Comparison of ENCODE assay signal across 15 mouse cellular contexts in the genomic region with DNA sequence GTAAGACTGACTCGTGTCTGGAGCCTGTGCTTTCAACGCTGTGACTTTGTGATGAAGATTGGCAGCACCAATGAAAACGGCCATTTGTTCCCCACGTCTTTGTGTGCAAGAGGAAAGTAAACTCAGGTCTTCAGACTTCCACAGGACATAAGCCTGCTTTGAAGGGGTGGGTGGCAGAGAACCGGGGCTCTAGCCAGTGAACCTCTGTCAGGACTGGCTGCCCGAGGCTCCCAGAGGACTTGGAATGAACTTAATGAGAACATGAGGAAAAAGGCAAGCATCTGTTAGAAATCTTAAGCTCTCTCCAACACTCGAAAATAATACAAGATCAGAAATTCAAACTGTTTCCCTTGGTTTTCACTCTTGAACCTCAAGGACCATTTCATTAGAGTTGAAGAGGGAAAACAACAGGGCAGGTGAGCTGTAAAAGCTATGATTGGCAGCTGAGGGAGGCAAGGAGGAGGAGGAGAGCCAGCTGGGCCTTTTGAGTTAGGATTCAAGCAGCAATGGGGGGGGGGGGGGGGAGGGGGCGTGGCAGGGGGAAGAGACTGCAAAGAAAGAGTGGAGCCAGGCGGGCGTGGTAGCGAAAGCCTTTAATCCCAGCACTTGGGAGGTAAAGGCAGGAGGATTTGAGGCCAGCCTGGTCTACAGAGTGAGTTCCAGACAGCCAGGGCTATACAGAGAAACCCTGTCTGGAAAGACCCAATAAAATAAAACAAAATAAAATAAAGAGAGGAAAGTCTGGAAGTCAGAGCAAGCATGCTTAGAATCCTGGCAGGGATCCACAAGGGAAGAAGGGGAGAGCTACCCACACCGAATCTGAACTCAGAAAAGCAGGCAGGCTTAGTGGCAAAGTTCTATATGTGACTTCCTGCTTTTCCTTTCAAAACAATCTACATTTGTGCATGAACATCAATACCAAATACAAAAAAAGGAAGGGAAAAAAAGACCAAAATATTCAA. TPM values are rescaled to one million over a fixed set of nuclear protein-coding genes. Genes with fewer than 3 reads are reported as not detected.
A peak's percentile ranks its signal among the peaks of the same experiment; 100 is the strongest.
DNase-seq lines count a peak whose midpoint lies in the region; ATAC-seq lines count a peak whose summit lies in the region.
"Had no signal": no experiment of that assay in that cellular context is flagged by ENCODE, and none has a peak within 500 bp of the region (broad histone marks: within the 10 kb centered on the region; RNA-seq: fewer than 3 reads in every experiment).

No protein-coding gene starts in this region.

- ATAC-seq in midbrain, embryonic 12.5 days (ENCODE audit: low FRiP score, low read depth) = peak; percentile 75
- no peak for ATAC-seq in midbrain, embryonic 15.5 days (replicated peaks)
- peak; percentile 10; the same call in 1 of the 2 replicates for ATAC-seq in embryonic facial prominence, embryonic 13.5 days (ENCODE audit: insufficient number of reproducible peaks, insufficient read depth, low FRiP score, low TSS enrichment, low read depth)
- ATAC-seq in limb, embryonic 12.5 days (ENCODE audit: insufficient number of reproducible peaks, insufficient read depth, low FRiP score, low TSS enrichment, low read depth) = peak; percentile 47; the same call in 1 of the 2 replicates
- no peak; the same call in 1 of the 2 replicates for ATAC-seq in midbrain, embryonic 14.5 days (ENCODE audit: low FRiP score, low TSS enrichment)
- ATAC-seq in liver, embryonic 11.5 days (replicated peaks; ENCODE audit: low FRiP score) = no peak

- peak overlapping the region; percentile 56 for H3K27ac ChIP-seq in midbrain, embryonic 12.5 days (replicated peaks)
- no peak overlapping the region for H3K27ac ChIP-seq in midbrain, embryonic 15.5 days
- peak overlapping the region; percentile 74 for H3K27ac ChIP-seq in embryonic facial prominence, embryonic 13.5 days
- H3K27ac ChIP-seq in limb, embryonic 12.5 days = peak overlapping the region; percentile 81
- H3K27ac ChIP-seq in midbrain, embryonic 14.5 days (replicated peaks; ENCODE audit: low read depth, low read length) = no peak overlapping the region
- H3K27ac ChIP-seq in liver, embryonic 11.5 days (ENCODE audit: low read depth, low read length) = no peak overlapping the region

- DNase-seq in midbrain, embryonic 14.5 days = peak; percentile 37
- DNase-seq in liver, embryonic 11.5 days (ENCODE audit: low spot score) = no peak
- no peak for DNase-seq in layer of hippocampus, adult 8-10 months (ENCODE audit: low spot score in 2 of 2)
- DNase-seq in layer of hippocampus, postnatal 14 days (ENCODE audit: low spot score in 2 of 2) = no peak
- DNase-seq: adrenal gland, postnatal 36 days; cerebellum, adult 9-11 months; heart, postnatal 36 days; kidney, postnatal 36 days; right cerebral cortex, postnatal 14 days had no signal

- peaks cover 27% of the 10 kb centered on the region for H3K36me3 ChIP-seq in midbrain, embryonic 12.5 days
- H3K36me3 ChIP-seq in midbrain, embryonic 15.5 days (replicated peaks) = 0 out of 2 replicates have a peak, but pooled peaks cover 6% of the 10 kb centered on the region
- H3K36me3 ChIP-seq in embryonic facial prominence, embryonic 13.5 days = peaks cover 46% of the 10 kb centered on the region
- peaks cover 47% of the 10 kb centered on the region; the same call in 1 of the 2 replicates for H3K36me3 ChIP-seq in limb, embryonic 12.5 days
- H3K36me3 ChIP-seq in midbrain, embryonic 14.5 days (ENCODE audit: control insufficient read depth, insufficient read depth, low read length) = peaks cover 24% of the 10 kb centered on the region
- peaks cover 5% of the 10 kb centered on the region for H3K36me3 ChIP-seq in liver, embryonic 11.5 days (ENCODE audit: control insufficient read depth, insufficient read depth, low read length)

- no peaks in the 10 kb centered on the region for H3K9me3 ChIP-seq in midbrain, embryonic 12.5 days
- no peaks in the 10 kb centered on the region for H3K9me3 ChIP-seq in midbrain, embryonic 15.5 days
- H3K9me3 ChIP-seq in embryonic facial prominence, embryonic 13.5 days = no peaks in the 10 kb centered on the region
- H3K9me3 ChIP-seq in limb, embryonic 12.5 days = no peaks in the 10 kb centered on the region
- H3K9me3 ChIP-seq in midbrain, embryonic 14.5 days (ENCODE audit: control insufficient read depth, low read length) = no peaks in the 10 kb centered on the region
- no peaks in the 10 kb centered on the region for H3K9me3 ChIP-seq in liver, embryonic 11.5 days (ENCODE audit: control insufficient read depth, low read length)

- no peak overlapping the region for H3K4me3 ChIP-seq in midbrain, embryonic 12.5 days
- H3K4me3 ChIP-seq in midbrain, embryonic 15.5 days = no peak overlapping the region
- no peak overlapping the region for H3K4me3 ChIP-seq in embryonic facial prominence, embryonic 13.5 days
- H3K4me3 ChIP-seq in limb, embryonic 12.5 days (replicated peaks) = no peak overlapping the region
- H3K4me3 ChIP-seq in midbrain, embryonic 14.5 days (replicated peaks; ENCODE audit: low read depth, low read length) = no peak overlapping the region
- H3K4me3 ChIP-seq in liver, embryonic 11.5 days (ENCODE audit: low read depth, low read length) = no peak overlapping the region

- no peak overlapping the region for H3K4me2 ChIP-seq in midbrain, embryonic 12.5 days (replicated peaks)
- H3K4me2 ChIP-seq in midbrain, embryonic 15.5 days = no peak overlapping the region
- H3K4me2 ChIP-seq in embryonic facial prominence, embryonic 13.5 days = no peak overlapping the region
- H3K4me2 ChIP-seq in limb, embryonic 12.5 days = no peak overlapping the region
- H3K4me2 ChIP-seq in midbrain, embryonic 14.5 days (ENCODE audit: low read length) = no peak overlapping the region
- no peak overlapping the region for H3K4me2 ChIP-seq in liver, embryonic 11.5 days

- no peak overlapping the region for H3K9ac ChIP-seq in midbrain, embryonic 12.5 days (replicated peaks)
- no peak overlapping the region for H3K9ac ChIP-seq in midbrain, embryonic 15.5 days
- H3K9ac ChIP-seq in embryonic facial prominence, embryonic 13.5 days = no peak overlapping the region
- H3K9ac ChIP-seq in limb, embryonic 12.5 days (replicated peaks) = no peak overlapping the region
- H3K9ac ChIP-seq in midbrain, embryonic 14.5 days (replicated peaks; ENCODE audit: low read length) = no peak overlapping the region
- H3K9ac ChIP-seq in liver, embryonic 11.5 days (ENCODE audit: low read depth, low read length) = no peak overlapping the region

- no peaks in the 10 kb centered on the region for H3K27me3 ChIP-seq in midbrain, embryonic 12.5 days
- H3K27me3 ChIP-seq in midbrain, embryonic 15.5 days (replicated peaks) = no peaks in the 10 kb centered on the region
- no peaks in the 10 kb centered on the region for H3K27me3 ChIP-seq in embryonic facial prominence, embryonic 13.5 days
- H3K27me3 ChIP-seq in limb, embryonic 12.5 days = no peaks in the 10 kb centered on the region
- H3K27me3 ChIP-seq in midbrain, embryonic 14.5 days (ENCODE audit: control insufficient read depth, insufficient read depth, low read length) = no peaks in the 10 kb centered on the region
- H3K27me3 ChIP-seq in liver, embryonic 11.5 days (replicated peaks; ENCODE audit: control insufficient read depth, insufficient read depth, low read length) = no peaks in the 10 kb centered on the region

- 19% methylated on average over 11 of the region's 12 CpGs for WGBS in midbrain, embryonic 12.5 days
- 11% methylated on average over 11 of the region's 12 CpGs for WGBS in midbrain, embryonic 15.5 days
- 31% methylated on average over 11 of the region's 12 CpGs for WGBS in embryonic facial prominence, embryonic 13.5 days
- 44% methylated on average over 11 of the region's 12 CpGs for WGBS in limb, embryonic 12.5 days
- WGBS in midbrain, embryonic 14.5 days = 14% methylated on average over 11 of the region's 12 CpGs
- 78% methylated on average over 11 of the region's 12 CpGs for WGBS in liver, embryonic 11.5 days

- peaks cover 11% of the 10 kb centered on the region for H3K4me1 ChIP-seq in midbrain, embryonic 12.5 days
- no peaks in the 10 kb centered on the region for H3K4me1 ChIP-seq in midbrain, embryonic 15.5 days
- H3K4me1 ChIP-seq in embryonic facial prominence, embryonic 13.5 days = peaks cover 14% of the 10 kb centered on the region
- H3K4me1 ChIP-seq in limb, embryonic 12.5 days (replicated peaks) = peaks cover 9% of the 10 kb centered on the region
- H3K4me1 ChIP-seq in midbrain, embryonic 14.5 days (ENCODE audit: control insufficient read depth, insufficient read depth, low read length) = no peaks in the 10 kb centered on the region
- H3K4me1 ChIP-seq in liver, embryonic 11.5 days (replicated peaks; ENCODE audit: control insufficient read depth, insufficient read depth, low read length) = no peaks in the 10 kb centered on the region

RNA-seq across cellular contexts. Expression of a gene that starts 6.4 kb away (rescaled TPM):
- polyA plus RNA-seq in midbrain, embryonic 12.5 days (2016; fragmentation: Nextera tagmentation; extraction: Ambion mirVana) = 1.2 and 1.8 TPM in 2 replicates
- polyA plus RNA-seq in midbrain, embryonic 15.5 days (2015; fragmentation: Nextera tagmentation; extraction: Ambion mirVana) = 1.6 and 2.2 TPM in 2 replicates
- polyA plus RNA-seq in embryonic facial prominence, embryonic 13.5 days (2015; fragmentation: Nextera tagmentation; extraction: Ambion mirVana) = 1.8 and 3.5 TPM in 2 replicates
- polyA plus RNA-seq in limb, embryonic 12.5 days (2016; fragmentation: Nextera tagmentation; extraction: Ambion mirVana) = 2.9 and 3.6 TPM in 2 replicates
- 3.1 and 3.7 TPM in 2 replicates for polyA plus RNA-seq in midbrain, embryonic 14.5 days (2014; fragmentation: Nextera tagmentation; extraction: Ambion mirVana)
- 1.8 and 1.9 TPM in 2 replicates for polyA plus RNA-seq in liver, embryonic 11.5 days (2014; fragmentation: Nextera tagmentation; extraction: Ambion mirVana)
- 1 to 10 TPM; 1.6 to 5.0 (median 2.8) TPM for total RNA-seq in layer of hippocampus, adult 8-10 months (2022)
- total RNA-seq in layer of hippocampus, postnatal 14 days (2021) = 1 to 10 TPM; 1.6 to 2.4 TPM

RNA-seq across cellular contexts. Expression of a gene that starts 11.8 kb away (rescaled TPM):
- polyA plus RNA-seq in midbrain, embryonic 12.5 days (2016; fragmentation: Nextera tagmentation; extraction: Ambion mirVana) = 455 and 463 TPM in 2 replicates
- polyA plus RNA-seq in midbrain, embryonic 15.5 days (2015; fragmentation: Nextera tagmentation; extraction: Ambion mirVana) = 325 and 344 TPM in 2 replicates
- polyA plus RNA-seq in embryonic facial prominence, embryonic 13.5 days (2015; fragmentation: Nextera tagmentation; extraction: Ambion mirVana) = 429 and 454 TPM in 2 replicates
- polyA plus RNA-seq in limb, embryonic 12.5 days (2016; fragmentation: Nextera tagmentation; extraction: Ambion mirVana) = 497 and 531 TPM in 2 replicates
- polyA plus RNA-seq in midbrain, embryonic 14.5 days (2014; fragmentation: Nextera tagmentation; extraction: Ambion mirVana) = 356 and 462 TPM in 2 replicates
- 549 and 610 TPM in 2 replicates for polyA plus RNA-seq in liver, embryonic 11.5 days (2014; fragmentation: Nextera tagmentation; extraction: Ambion mirVana)
- 100 to 1,000 TPM; 191 to 232 (median 205) TPM for total RNA-seq in layer of hippocampus, adult 8-10 months (2022)
- total RNA-seq in layer of hippocampus, postnatal 14 days (2021) = 100 to 1,000 TPM; 185 to 193 TPM

RNA-seq across cellular contexts. Expression of a gene that starts 12.5 kb away (rescaled TPM):
- 154 and 158 TPM in 2 replicates for polyA plus RNA-seq in midbrain, embryonic 12.5 days (2016; fragmentation: Nextera tagmentation; extraction: Ambion mirVana)
- 113 and 129 TPM in 2 replicates for polyA plus RNA-seq in midbrain, embryonic 15.5 days (2015; fragmentation: Nextera tagmentation; extraction: Ambion mirVana)
- 136 and 172 TPM in 2 replicates for polyA plus RNA-seq in embryonic facial prominence, embryonic 13.5 days (2015; fragmentation: Nextera tagmentation; extraction: Ambion mirVana)
- polyA plus RNA-seq in limb, embryonic 12.5 days (2016; fragmentation: Nextera tagmentation; extraction: Ambion mirVana) = 172 and 174 TPM in 2 replicates
- 117 and 127 TPM in 2 replicates for polyA plus RNA-seq in midbrain, embryonic 14.5 days (2014; fragmentation: Nextera tagmentation; extraction: Ambion mirVana)
- 256 and 263 TPM in 2 replicates for polyA plus RNA-seq in liver, embryonic 11.5 days (2014; fragmentation: Nextera tagmentation; extraction: Ambion mirVana)
- 10 to 100 TPM; 56.5 to 60.3 (median 58.8) TPM for total RNA-seq in layer of hippocampus, adult 8-10 months (2022)
- 10 to 100 TPM; 48.8 to 56.4 TPM for total RNA-seq in layer of hippocampus, postnatal 14 days (2021)

RNA-seq across cellular contexts. Expression of a gene that starts 27.8 kb away (rescaled TPM):
- polyA plus RNA-seq in midbrain, embryonic 12.5 days (2016; fragmentation: Nextera tagmentation; extraction: Ambion mirVana) = not detected in 2 replicates
- polyA plus RNA-seq in midbrain, embryonic 15.5 days (2015; fragmentation: Nextera tagmentation; extraction: Ambion mirVana) = not detected in 2 replicates
- polyA plus RNA-seq in embryonic facial prominence, embryonic 13.5 days (2015; fragmentation: Nextera tagmentation; extraction: Ambion mirVana) = not detected in 2 replicates
- 0.18 TPM in 1 of 2 replicates, not detected in the other for polyA plus RNA-seq in limb, embryonic 12.5 days (2016; fragmentation: Nextera tagmentation; extraction: Ambion mirVana)
- not detected in 2 replicates for polyA plus RNA-seq in midbrain, embryonic 14.5 days (2014; fragmentation: Nextera tagmentation; extraction: Ambion mirVana)
- polyA plus RNA-seq in liver, embryonic 11.5 days (2014; fragmentation: Nextera tagmentation; extraction: Ambion mirVana) = not detected in 2 replicates
- total RNA-seq in layer of hippocampus, adult 8-10 months (2022) = under 1 TPM in 1 of 4 experiments, not detected in 3; 0.18 TPM
- not detected for total RNA-seq in layer of hippocampus, postnatal 14 days (2021)
- total RNA-seq: granulocyte monocyte progenitor cell, adult 5-6 weeks; neutrophil, adult 5-6 weeks had no signal

RNA-seq across cellular contexts. Expression of a gene that starts 35.7 kb away (rescaled TPM):
- polyA plus RNA-seq in midbrain, embryonic 12.5 days (2016; fragmentation: Nextera tagmentation; extraction: Ambion mirVana) = 0.20 and 0.55 TPM in 2 replicates
- polyA plus RNA-seq in midbrain, embryonic 15.5 days (2015; fragmentation: Nextera tagmentation; extraction: Ambion mirVana) = 0.13 TPM in 1 of 2 replicates, not detected in the other
- 1.2 and 2.1 TPM in 2 replicates for polyA plus RNA-seq in embryonic facial prominence, embryonic 13.5 days (2015; fragmentation: Nextera tagmentation; extraction: Ambion mirVana)
- 0.91 and 2.0 TPM in 2 replicates for polyA plus RNA-seq in limb, embryonic 12.5 days (2016; fragmentation: Nextera tagmentation; extraction: Ambion mirVana)
- polyA plus RNA-seq in midbrain, embryonic 14.5 days (2014; fragmentation: Nextera tagmentation; extraction: Ambion mirVana) = 0.12 TPM in 1 of 2 replicates, not detected in the other
- 0.25 and 0.36 TPM in 2 replicates for polyA plus RNA-seq in liver, embryonic 11.5 days (2014; fragmentation: Nextera tagmentation; extraction: Ambion mirVana)
- total RNA-seq in layer of hippocampus, adult 8-10 months (2022) = 10 to 100 TPM; 45.9 to 65.6 (median 59.8) TPM
- 10 to 100 TPM; 41.6 to 52.1 TPM for total RNA-seq in layer of hippocampus, postnatal 14 days (2021)
- total RNA-seq: adrenal gland, postnatal 36 days; granulocyte monocyte progenitor cell, adult 5-6 weeks; neutrophil, adult 5-6 weeks had no signal

Comparison
In these comparisons a context has a peak if more than half of its experiments do, and no peak if none do; other contexts are left out.
1. ATAC-seq: peak in midbrain, embryonic 12.5 days (single experiment), embryonic facial prominence, embryonic 13.5 days (single experiment) and limb, embryonic 12.5 days (single experiment); none in midbrain, embryonic 15.5 days (single experiment), midbrain, embryonic 14.5 days (single experiment) and liver, embryonic 11.5 days (single experiment).
2. H3K27ac ChIP-seq: peak in midbrain, embryonic 12.5 days (single experiment), embryonic facial prominence, embryonic 13.5 days (single experiment) and limb, embryonic 12.5 days (single experiment); none in midbrain, embryonic 15.5 days (single experiment), midbrain, embryonic 14.5 days (single experiment) and liver, embryonic 11.5 days (single experiment).